Mouse (Mus musculus) limb, embryonic 10.5 days (tissue): ENCODE measurements around the gene Lrrc37a. TPM values are rescaled to one million over a fixed set of nuclear protein-coding genes. Genes with fewer than 3 reads are reported as not detected.
"Not testable (repeated sequence)": the region's sequence is repeated elsewhere in the genome, so short reads cannot be mapped to it uniquely, and the experiment has no call there.

ENCODE experiments used
- DNase-seq: peaks from one replicate; pipeline ENCODE4 v3.0.0-alpha.2; 2017; ENCODE audit warnings: low spot score
- H3K27ac ChIP-seq: fragments of 300-500 bp; sonication (generic); 2 replicates; pipeline ENCODE4 v1.5.1; 2016; ENCODE audit warnings: mild to moderate bottlenecking
- H3K27me3 ChIP-seq: fragments of 300-500 bp; sonication (generic); 2 replicates; pipeline ENCODE4 v1.6.1; 2016; ENCODE audit warnings: low read depth, mild to moderate bottlenecking; ENCODE audit not compliant: poor library complexity, severe bottlenecking
- H3K36me3 ChIP-seq: fragments of 300-500 bp; sonication (generic); 2 replicates; pipeline ENCODE4 v1.6.1; 2016; ENCODE audit warnings: mild to moderate bottlenecking, moderate library complexity
- H3K4me1 ChIP-seq: fragments of 300-500 bp; sonication (generic); 2 replicates; pipeline ENCODE4 v1.6.1; 2016
- H3K4me3 ChIP-seq: fragments of 300-500 bp; sonication (generic); 2 replicates; pipeline ENCODE4 v1.5.1; 2016; ENCODE audit warnings: mild to moderate bottlenecking, moderate library complexity
- H3K9me3 ChIP-seq: fragments of 300-500 bp; sonication (generic); replicated peaks from 2 replicates; pipeline ENCODE4 v1.6.1; 2016; ENCODE audit warnings: mild to moderate bottlenecking
- WGBS: fragments of 180-500 bp; shearing (Covaris S2); methylation state at CpG from one replicate; pipeline ENCODE4 v1.1.7; 2016; 5-methylcytosine and 5-hydroxymethylcytosine counted together
- polyA plus RNA-seq: library from polyadenylated mRNA; unstranded; fragments of >200 nt; fragmentation: Nextera tagmentation; extraction: Ambion mirVana; gene quantifications from 2 replicates; pipeline ENCODE4 v1.2.1, GENCODE M21; 2016

The Lrrc37a gene
- polyA plus RNA-seq, result not detected in 2 replicates

- WGBS, result 94% methylated on average over 12 of the region's 12 CpGs
- DNase-seq, result no peak
- Histone ChIP-seq H3K4me1 (no peaks in the 10 kb centered on the region), H3K4me3 (no peak within 1 kb of the TSS), H3K27me3 (no peaks in the 10 kb centered on the region), H3K36me3 (no peaks in the 10 kb centered on the region), H3K9me3 (no peaks in the 10 kb centered on the region), H3K27ac (no peak within 1 kb of the TSS)
These were observed at the start of gene Lrrc37a for GRCm38 (mm10) chr11:103504497-103504896. Lrrc37a (minus strand) TSS chr11:103504597.

DNA sequence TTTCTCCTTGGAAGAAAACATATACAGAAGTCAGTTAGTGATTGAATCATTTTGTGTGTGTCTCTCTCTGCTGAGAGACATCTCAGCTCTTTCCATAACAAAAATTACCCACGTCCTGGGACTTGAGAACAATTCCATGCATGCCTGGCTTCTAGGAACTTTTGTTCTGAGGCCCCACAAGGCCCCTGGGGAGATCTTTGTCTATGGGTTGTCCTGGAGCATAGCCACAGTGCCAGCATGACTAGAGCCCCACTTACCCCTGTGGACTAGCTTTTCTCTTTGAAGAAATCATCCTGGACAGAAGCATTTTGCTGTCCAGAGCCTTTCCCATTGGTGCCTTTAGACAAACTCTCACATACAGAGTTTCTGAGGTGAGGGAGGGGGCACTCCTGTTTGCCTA lies 30.6 kb upstream of the Lrrc37a start:
- H3K4me1 ChIP-seq, H3K36me3 ChIP-seq, H3K27ac ChIP-seq, H3K4me3 ChIP-seq, H3K9me3 ChIP-seq, H3K27me3 ChIP-seq, DNase-seq: not testable (repeated sequence)
- 50% methylated on average over 1 of the region's 1 CpGs for WGBS

DNA sequence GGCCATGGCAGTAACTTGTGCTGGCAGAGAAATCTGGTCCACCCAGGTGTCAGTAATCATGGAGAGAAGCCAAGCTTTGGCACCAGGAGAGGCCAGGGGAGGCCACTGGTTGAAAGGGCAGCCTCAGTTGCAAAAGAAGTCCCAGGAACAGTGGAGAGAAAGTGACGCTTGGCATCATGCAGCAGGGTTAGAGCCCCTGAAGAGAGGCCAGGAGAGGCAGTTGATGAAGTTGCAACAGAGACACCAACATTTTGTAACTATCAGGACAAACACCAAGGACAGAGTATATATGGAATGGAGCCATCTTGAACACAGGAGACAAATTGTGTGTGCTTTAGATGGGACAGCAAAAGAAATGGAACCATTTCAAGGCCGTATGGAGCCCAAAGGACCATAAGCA lies 7.7 kb upstream of the Lrrc37a start:
- DNase-seq, result no peak
- no peak overlapping the region for H3K27ac ChIP-seq
- no peaks in the 10 kb centered on the region for H3K9me3 ChIP-seq
- no peak overlapping the region for H3K4me3 ChIP-seq
- no peaks in the 10 kb centered on the region for H3K27me3 ChIP-seq
- H3K4me1 ChIP-seq, result no peaks in the 10 kb centered on the region
- H3K36me3 ChIP-seq, result no peaks in the 10 kb centered on the region
- WGBS, result 88% methylated on average over 2 of the region's 2 CpGs

DNA sequence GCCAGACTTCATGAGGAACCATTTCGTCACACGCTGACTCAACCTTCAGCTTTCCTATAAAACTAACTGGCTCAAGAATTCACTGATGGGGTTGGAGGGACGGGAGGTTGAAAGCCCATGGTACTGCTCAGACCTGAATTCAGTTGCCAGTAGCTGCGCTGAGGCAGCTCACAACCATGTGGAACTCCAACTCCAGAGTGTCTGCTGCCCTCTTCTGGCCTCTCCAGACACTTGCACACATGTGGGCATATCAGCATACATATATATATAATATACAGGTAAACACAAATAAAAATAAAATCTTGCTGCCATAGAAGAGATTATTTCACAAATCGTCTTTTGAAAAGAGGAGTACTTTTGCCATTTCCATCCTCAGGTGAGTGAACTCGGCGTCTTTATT lies 40.0 kb downstream of the Lrrc37a start:
- no peak overlapping the region for H3K4me3 ChIP-seq
- no peak overlapping the region for H3K27ac ChIP-seq
- no peaks in the 10 kb centered on the region for H3K9me3 ChIP-seq
- H3K27me3 ChIP-seq, result no peaks in the 10 kb centered on the region
- WGBS, result 66% methylated on average over 7 of the region's 7 CpGs
- H3K4me1 ChIP-seq, result no peaks in the 10 kb centered on the region
- DNase-seq, result peak; percentile 35
- H3K36me3 ChIP-seq, result no peaks in the 10 kb centered on the region

GRCm38 (mm10) chr11:103451105-103451504 lies 53.3 kb downstream of the Lrrc37a start:
- H3K4me1 ChIP-seq, DNase-seq, H3K9me3 ChIP-seq, H3K27me3 ChIP-seq, H3K36me3 ChIP-seq, H3K4me3 ChIP-seq, H3K27ac ChIP-seq: not testable (repeated sequence)
- 86% methylated on average over 1 of the region's 1 CpGs for WGBS

DNA sequence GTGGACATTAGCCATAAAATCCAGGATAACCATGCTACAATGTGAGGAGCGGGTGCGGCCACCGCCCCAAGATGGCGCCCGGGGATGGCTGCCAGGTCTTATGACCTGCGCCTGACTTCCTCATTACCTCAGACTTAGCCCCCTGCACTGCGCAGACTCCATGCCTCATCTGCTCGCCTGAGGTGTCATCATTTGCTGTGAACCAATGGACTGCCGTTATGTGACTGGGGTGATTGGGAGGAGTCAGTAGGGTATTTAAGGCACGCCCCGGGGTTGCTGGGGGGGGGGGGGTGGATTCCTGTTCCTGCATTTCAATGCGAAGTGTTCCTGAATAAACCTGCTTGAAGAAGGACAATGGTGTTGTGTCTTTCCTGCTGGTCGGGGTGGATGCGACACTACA lies 54.7 kb downstream of the Lrrc37a start:
- H3K27me3 ChIP-seq, H3K4me3 ChIP-seq, H3K9me3 ChIP-seq, H3K36me3 ChIP-seq, H3K4me1 ChIP-seq, DNase-seq, H3K27ac ChIP-seq: not testable (repeated sequence)
- 94% methylated on average over 14 of the region's 14 CpGs for WGBS

DNA sequence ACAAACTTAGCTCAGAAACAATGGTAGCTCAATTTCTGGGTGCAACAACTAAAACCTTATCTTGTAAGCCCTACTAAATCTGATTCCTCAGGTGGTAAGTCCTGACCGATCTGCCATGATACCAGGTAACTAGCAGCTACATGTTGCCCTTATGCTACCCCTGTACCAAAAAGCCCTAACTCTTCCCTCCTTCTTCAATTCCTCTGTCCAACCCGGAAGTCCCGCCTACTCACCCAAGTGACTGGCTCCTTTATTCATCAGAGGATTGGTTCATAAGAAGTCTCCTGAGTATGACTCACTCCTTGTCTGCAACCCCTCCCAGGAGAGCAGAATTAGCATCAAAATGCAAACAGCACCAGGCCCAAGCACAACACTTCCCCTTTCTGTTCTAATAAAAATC lies 60.7 kb downstream of the Lrrc37a start:
- H3K27ac ChIP-seq, result no peak overlapping the region
- no peaks in the 10 kb centered on the region for H3K36me3 ChIP-seq
- H3K9me3 ChIP-seq, result no peaks in the 10 kb centered on the region
- H3K4me3 ChIP-seq, result no peak overlapping the region
- no peak for DNase-seq
- no peaks in the 10 kb centered on the region for H3K4me1 ChIP-seq
- over 99% methylated on average over 3 of the region's 3 CpGs for WGBS
- H3K27me3 ChIP-seq, result no peaks in the 10 kb centered on the region

DNA sequence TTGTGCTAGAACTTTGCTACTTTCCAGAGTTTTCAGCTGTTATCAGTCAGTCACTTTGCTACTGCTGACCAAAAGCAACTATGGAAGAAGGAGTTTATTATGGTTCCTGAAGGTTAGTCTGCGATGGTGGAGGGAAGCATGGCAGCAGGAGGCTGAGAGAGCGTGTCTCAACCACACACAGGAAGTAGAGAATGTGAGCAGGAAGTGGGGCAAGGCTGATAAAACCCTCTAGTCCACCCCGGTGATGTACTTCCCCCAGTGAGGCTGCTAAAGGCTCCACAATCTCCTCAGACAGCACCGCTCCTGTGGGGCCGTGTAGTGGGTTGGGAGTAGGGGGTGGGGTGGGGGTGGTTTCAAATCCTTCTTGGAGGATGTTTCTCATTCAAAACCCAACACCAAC lies 68.1 kb downstream of the Lrrc37a start:
- Histone ChIP-seq H3K4me1 (no peaks in the 10 kb centered on the region), H3K9me3 (no peaks in the 10 kb centered on the region), H3K27me3 (no peaks in the 10 kb centered on the region), H3K4me3 (no peak overlapping the region), H3K27ac (no peak overlapping the region), H3K36me3 (no peaks in the 10 kb centered on the region)
- no peak for DNase-seq
- 88% methylated on average over 5 of the region's 5 CpGs for WGBS

DNA sequence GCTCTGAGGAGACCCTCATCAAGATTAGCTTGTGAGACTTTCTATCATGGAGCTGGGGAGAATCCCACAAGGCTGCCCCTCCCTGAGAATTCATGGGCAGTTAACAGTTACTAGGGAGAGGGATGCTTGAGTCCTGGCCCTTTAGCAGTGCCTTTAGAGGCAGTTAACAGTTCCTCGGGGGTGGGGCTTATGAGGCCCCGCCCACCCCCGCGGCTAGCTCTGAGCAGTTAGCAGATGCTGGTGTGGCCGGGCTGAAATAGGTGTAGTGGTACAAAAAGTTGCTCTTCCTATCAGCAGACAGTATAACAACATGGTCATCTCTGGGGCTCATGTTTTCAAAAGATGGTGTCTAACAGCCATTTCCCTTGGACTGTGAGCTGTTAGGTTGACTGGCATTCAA lies 79.4 kb downstream of the Lrrc37a start:
- H3K9me3 ChIP-seq, result no peaks in the 10 kb centered on the region
- no peak overlapping the region for H3K27ac ChIP-seq
- H3K27me3 ChIP-seq, result no peaks in the 10 kb centered on the region
- H3K36me3 ChIP-seq, result no peaks in the 10 kb centered on the region
- DNase-seq, result no peak
- 15% methylated on average over 5 of the region's 5 CpGs for WGBS
- no peak overlapping the region for H3K4me3 ChIP-seq
- peaks cover 12% of the 10 kb centered on the region for H3K4me1 ChIP-seq

GRCm38 (mm10) chr11:103419667-103420066 lies 84.7 kb downstream of the Lrrc37a start:
- no peaks in the 10 kb centered on the region for H3K9me3 ChIP-seq

DNA sequence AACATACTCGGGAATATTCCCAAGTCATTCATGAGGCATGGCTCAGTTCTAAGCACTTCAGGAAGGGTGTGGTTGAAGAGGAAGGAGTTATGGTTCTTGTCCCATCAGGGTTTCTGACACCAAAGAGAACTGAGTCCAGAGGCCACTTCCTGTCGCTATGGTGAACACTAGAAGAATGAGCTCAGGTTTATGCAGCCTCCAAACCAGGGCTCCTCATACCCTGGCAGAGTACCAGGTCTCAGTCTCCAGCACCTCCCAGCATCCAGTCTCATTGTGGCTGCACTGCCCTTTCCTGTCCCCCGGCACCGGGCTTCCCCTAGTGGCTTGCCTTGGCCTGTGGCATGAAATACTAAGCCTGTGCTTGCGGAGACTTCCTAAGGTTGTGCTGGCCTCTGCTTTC lies 85.2 kb downstream of the Lrrc37a start:
- Histone ChIP-seq H3K36me3 (no peaks in the 10 kb centered on the region), H3K4me3 (no peak overlapping the region), H3K4me1 (peaks cover 12% of the 10 kb centered on the region), H3K27me3 (no peaks in the 10 kb centered on the region), H3K9me3 (no peaks in the 10 kb centered on the region), H3K27ac (no peak overlapping the region)
- no peak for DNase-seq
- 81% methylated on average over 5 of the region's 5 CpGs for WGBS

More at GRCm38 (mm10) chr11:103419667-103420066, 84.7 kb downstream of the Lrrc37a start:
- no peak for DNase-seq
- Histone ChIP-seq H3K4me1 (peaks cover 12% of the 10 kb centered on the region), H3K27me3 (no peaks in the 10 kb centered on the region), H3K4me3 (no peak overlapping the region), H3K27ac (no peak overlapping the region), H3K36me3 (no peaks in the 10 kb centered on the region)
- WGBS, result 88% methylated on average over 13 of the region's 13 CpGs

GRCm38 (mm10) chr11:103413516-103413915 lies 90.9 kb downstream of the Lrrc37a start:
- Histone ChIP-seq H3K27ac (no peak overlapping the region), H3K4me3 (peak overlapping the region; percentile 93; the same call in 1 of the 2 replicates), H3K9me3 (no peaks in the 10 kb centered on the region), H3K36me3 (peaks cover 3% of the 10 kb centered on the region; the same call in 1 of the 2 replicates), H3K27me3 (no peaks in the 10 kb centered on the region), H3K4me1 (peaks cover 14% of the 10 kb centered on the region)
- WGBS, result 92% methylated on average over 1 of the region's 1 CpGs
- DNase-seq, result no peak

GRCm38 (mm10) chr11:103412950-103413423 lies 91.4 kb downstream of the Lrrc37a start:
- DNase-seq, result no peak
- Histone ChIP-seq H3K4me1 (peaks cover 14% of the 10 kb centered on the region), H3K9me3 (no peaks in the 10 kb centered on the region), H3K4me3 (peak overlapping the region; percentile 93), H3K27me3 (no peaks in the 10 kb centered on the region), H3K27ac (peak overlapping the region; percentile 87), H3K36me3 (peaks cover 3% of the 10 kb centered on the region; the same call in 1 of the 2 replicates)
- 3% methylated on average over 14 of the region's 14 CpGs for WGBS
